Mouse (Mus musculus) heart, embryonic 11.5 days (tissue): ENCODE data around the gene Ihh. TPM values are rescaled to one million over a fixed set of nuclear protein-coding genes. Genes with fewer than 3 reads are reported as not detected.

ENCODE experiments used
- ATAC-seq: fragments of 200-750 bp; cut with Nextera tagmentation; replicated peaks from 2 replicates; pipeline ENCODE4 v1.8.0; 2017; ENCODE audit warnings: moderate library complexity; ENCODE audit not compliant: insufficient number of reproducible peaks, low FRiP score, low TSS enrichment
- H3K27ac ChIP-seq: fragments of 300-500 bp; sonication (generic); 2 replicates; pipeline ENCODE4 v1.5.1; 2014; ENCODE audit warnings: mild to moderate bottlenecking, low read depth, low read length
- H3K27me3 ChIP-seq: fragments of 300-500 bp; sonication (generic); 2 replicates; pipeline ENCODE4 v1.6.1; 2014; ENCODE audit warnings: mild to moderate bottlenecking, low read length, mixed read lengths; ENCODE audit not compliant: control insufficient read depth, insufficient read depth
- H3K36me3 ChIP-seq: fragments of 300-500 bp; sonication (generic); 2 replicates; pipeline ENCODE4 v1.6.1; 2014; ENCODE audit warnings: mild to moderate bottlenecking, low read length, moderate library complexity, mixed read lengths; ENCODE audit not compliant: control insufficient read depth, insufficient read depth
- H3K4me1 ChIP-seq: fragments of 300-500 bp; sonication (generic); 2 replicates; pipeline ENCODE4 v1.6.1; 2014; ENCODE audit warnings: low read length; ENCODE audit not compliant: control insufficient read depth, insufficient read depth
- H3K4me2 ChIP-seq: fragments of 300-500 bp; sonication (generic); 2 replicates; pipeline ENCODE4 v1.6.1; 2014; ENCODE audit warnings: mild to moderate bottlenecking, moderate library complexity
- H3K4me3 ChIP-seq: fragments of 300-500 bp; sonication (generic); 2 replicates; pipeline ENCODE4 v1.5.1; 2014; ENCODE audit warnings: low read depth, low read length
- H3K9ac ChIP-seq: fragments of 300-500 bp; sonication (generic); 2 replicates; pipeline ENCODE4 v1.6.1; 2014; ENCODE audit warnings: mild to moderate bottlenecking, low read depth, low read length, moderate library complexity
- H3K9me3 ChIP-seq: fragments of 300-500 bp; sonication (generic); replicated peaks from 2 replicates; pipeline ENCODE4 v1.6.1; 2016; ENCODE audit warnings: low read length; ENCODE audit not compliant: control insufficient read depth
- WGBS: fragments of 180-500 bp; shearing (Covaris S2); extraction: QIAGEN DNeasy Blood & Tissue Kit; methylation state at CpG from one replicate; pipeline ENCODE4 v1.1.7; 2014; ENCODE audit not compliant: insufficient replicate concordance; 5-methylcytosine and 5-hydroxymethylcytosine counted together
- polyA plus RNA-seq: library from polyadenylated mRNA; unstranded; fragments of >200 nt; fragmentation: Nextera tagmentation; extraction: Ambion mirVana; gene quantifications from 2 replicates; pipeline ENCODE4 v1.2.1, GENCODE M21; 2014

Ihh gene
- polyA plus RNA-seq: 0.16 and 0.17 TPM in 2 replicates

DNA sequence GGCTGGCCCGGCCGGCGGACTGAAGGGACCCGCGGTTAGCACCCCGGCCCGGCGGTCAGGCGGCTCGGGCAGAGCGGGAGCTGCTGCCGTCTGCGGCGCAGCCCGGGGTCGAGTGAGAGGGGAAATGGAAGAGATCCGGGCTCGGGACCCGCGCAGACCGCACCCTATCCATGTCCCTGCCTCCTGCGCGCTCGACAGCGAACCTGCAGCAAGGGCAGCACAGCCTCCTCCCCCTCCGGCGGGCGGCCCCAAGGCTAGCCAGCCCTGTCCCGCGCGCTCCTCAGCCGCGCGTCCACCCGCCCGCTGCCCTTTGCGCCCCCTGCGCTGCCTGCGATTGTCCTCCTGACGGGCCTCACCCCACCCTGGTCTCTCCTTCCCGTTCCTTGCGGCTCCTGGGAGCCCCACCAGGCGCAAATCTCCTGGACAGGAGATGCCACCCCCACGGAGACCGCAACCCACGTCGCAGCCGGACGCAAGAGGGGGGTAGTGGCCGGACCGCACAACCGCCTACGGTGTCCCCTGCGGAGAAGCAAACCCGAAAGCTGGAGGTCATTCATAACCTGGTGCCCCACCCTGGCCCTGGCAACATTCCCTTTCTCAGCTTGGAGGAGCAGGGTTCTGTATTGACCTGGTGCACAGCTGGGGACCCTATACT is at the start of gene Ihh:
Gene Ihh (minus strand): TSS at position 117 of the 655 bp plus-strand sequence.
- H3K4me1 ChIP-seq: peaks cover 15% of the 10 kb centered on the region; the same call in 1 of the 2 replicates
- H3K4me3 ChIP-seq: peak within 1 kb of the TSS; percentile 49
- H3K36me3 ChIP-seq: no peaks in the 10 kb centered on the region
- H3K27ac ChIP-seq: no peak within 1 kb of the TSS
- H3K9me3 ChIP-seq: no peaks in the 10 kb centered on the region
- peaks cover 88% of the 10 kb centered on the region for H3K27me3 ChIP-seq
- H3K9ac ChIP-seq: no peak within 1 kb of the TSS
- ATAC-seq: peak; percentile 19; the same call in 1 of the 2 replicates
- WGBS: 2% methylated on average over 54 of the region's 55 CpGs
- peak within 1 kb of the TSS; percentile 69 for H3K4me2 ChIP-seq

DNA sequence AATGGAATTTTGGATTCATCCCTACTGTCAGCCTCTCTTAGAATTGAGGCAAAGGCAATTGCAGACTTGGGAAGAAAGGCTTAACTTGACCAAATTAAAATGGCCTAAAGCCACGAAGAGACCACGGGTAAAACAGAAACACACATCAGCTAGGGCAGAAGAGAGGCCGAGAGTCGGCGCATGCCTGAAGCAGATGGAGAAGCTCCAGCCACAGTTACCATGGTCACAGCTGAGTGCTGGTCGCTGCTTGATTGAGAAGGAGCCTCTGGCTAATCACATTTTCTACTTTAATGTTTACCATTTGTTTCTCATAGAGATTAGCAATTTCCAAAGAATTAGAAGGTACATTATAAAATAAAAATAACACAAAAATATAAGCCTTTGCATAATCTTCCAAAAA is 49.7 kb upstream of the Ihh start:
- no peak for ATAC-seq
- Histone ChIP-seq H3K4me1 (peaks cover 5% of the 10 kb centered on the region; the same call in 1 of the 2 replicates), H3K9ac (no peak overlapping the region), H3K27me3 (no peaks in the 10 kb centered on the region), H3K27ac (no peak overlapping the region), H3K9me3 (no peaks in the 10 kb centered on the region), H3K4me3 (no peak overlapping the region), H3K36me3 (no peaks in the 10 kb centered on the region), H3K4me2 (no peak overlapping the region)
- WGBS: 61% methylated on average over 6 of the region's 6 CpGs

DNA sequence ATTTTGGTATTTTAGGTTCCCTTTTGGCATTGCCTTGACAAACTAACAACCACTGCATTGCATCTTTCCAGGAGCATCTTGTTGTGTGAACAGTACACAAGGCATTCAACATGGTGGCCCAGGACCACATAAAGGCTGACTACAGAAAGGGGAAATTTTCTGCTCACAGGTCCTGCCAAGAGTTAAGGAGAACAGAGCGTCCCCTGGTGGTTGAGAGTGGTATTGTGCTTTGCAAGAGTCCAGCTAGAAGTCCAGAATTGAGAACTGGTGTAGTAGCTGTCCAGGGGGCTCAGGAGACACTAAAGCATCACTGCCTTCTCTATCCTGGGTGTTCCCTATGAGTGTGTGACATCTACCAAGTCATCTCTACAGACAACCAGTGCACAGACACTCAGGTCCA is 49.0 kb upstream of the Ihh start:
- Histone ChIP-seq H3K9me3 (no peaks in the 10 kb centered on the region), H3K27ac (no peak overlapping the region), H3K4me1 (no peaks in the 10 kb centered on the region), H3K4me2 (no peak overlapping the region), H3K27me3 (no peaks in the 10 kb centered on the region), H3K9ac (no peak overlapping the region), H3K36me3 (no peaks in the 10 kb centered on the region), H3K4me3 (no peak overlapping the region)
- 4% methylated on average over 1 of the region's 1 CpGs for WGBS
- no peak for ATAC-seq

DNA sequence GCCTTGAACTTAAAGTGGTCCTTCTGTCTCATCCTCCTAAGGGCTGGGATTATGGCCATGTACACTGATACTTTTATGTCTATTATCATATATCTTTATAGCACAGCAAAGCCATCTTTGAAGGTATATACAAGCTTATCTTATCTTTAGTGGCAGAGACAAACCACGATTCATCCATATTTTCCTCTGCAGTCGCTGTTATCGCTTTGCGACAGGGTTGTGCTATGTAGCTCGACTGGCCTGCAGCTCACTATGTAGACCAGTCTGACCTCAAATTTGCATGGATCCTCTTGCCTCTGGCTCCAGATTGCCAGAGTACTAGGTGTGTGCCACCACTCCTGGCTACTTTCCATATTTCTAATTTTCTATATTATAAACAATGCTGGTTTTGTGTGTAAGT is 47.7 kb upstream of the Ihh start:
- ATAC-seq: no peak
- Histone ChIP-seq H3K4me3 (no peak overlapping the region), H3K27me3 (no peaks in the 10 kb centered on the region), H3K9ac (no peak overlapping the region), H3K4me1 (no peaks in the 10 kb centered on the region), H3K36me3 (no peaks in the 10 kb centered on the region), H3K27ac (no peak overlapping the region), H3K9me3 (no peaks in the 10 kb centered on the region), H3K4me2 (no peak overlapping the region)
- WGBS: 68% methylated on average over 5 of the region's 5 CpGs

DNA sequence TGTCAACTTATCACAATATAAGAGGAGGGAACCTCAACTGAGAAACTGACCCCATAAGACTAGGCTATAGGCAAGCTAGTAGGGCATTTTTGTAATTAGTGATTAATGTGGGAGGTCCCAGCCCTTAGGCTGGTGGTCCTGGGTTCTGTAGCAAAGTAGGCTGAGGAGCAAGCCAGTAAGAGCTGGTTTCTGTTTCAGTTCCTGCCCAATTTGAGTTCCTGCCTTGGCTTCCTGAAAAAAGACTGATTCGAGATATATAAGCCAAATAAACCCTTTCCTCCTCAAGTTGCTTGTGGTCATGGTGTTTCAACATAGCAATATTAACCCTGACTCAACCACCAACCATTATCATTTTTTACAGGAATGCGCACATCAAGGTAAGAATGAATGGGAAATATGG is 45.8 kb upstream of the Ihh start:
- no peak overlapping the region for H3K9ac ChIP-seq
- H3K4me3 ChIP-seq: no peak overlapping the region
- no peaks in the 10 kb centered on the region for H3K36me3 ChIP-seq
- no peaks in the 10 kb centered on the region for H3K9me3 ChIP-seq
- WGBS: 69% methylated on average over 2 of the region's 2 CpGs
- H3K27me3 ChIP-seq: no peaks in the 10 kb centered on the region
- H3K4me2 ChIP-seq: no peak overlapping the region
- no peak for ATAC-seq
- H3K4me1 ChIP-seq: no peaks in the 10 kb centered on the region
- no peak overlapping the region for H3K27ac ChIP-seq

DNA sequence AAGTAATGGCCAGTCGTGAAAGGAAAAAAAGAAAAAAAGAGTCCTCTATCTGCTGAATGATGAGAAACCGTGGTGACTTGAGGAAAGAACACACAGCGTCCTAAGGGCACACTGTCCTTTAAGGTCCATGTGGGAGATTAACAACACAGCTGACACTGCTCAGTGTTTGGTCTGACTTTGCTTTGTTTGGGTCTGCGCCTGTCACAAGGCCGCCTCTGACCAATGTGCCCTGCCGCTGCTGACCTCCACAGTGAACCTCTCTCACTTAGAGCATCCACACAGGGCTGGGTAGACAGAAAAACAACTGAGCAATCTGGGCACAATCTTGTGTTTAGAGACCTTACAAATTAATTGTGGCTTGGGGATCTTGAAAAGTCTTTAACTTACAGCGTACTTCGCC is 25.5 kb upstream of the Ihh start:
- Histone ChIP-seq H3K9me3 (no peaks in the 10 kb centered on the region), H3K27ac (no peak overlapping the region), H3K4me1 (no peaks in the 10 kb centered on the region), H3K9ac (no peak overlapping the region), H3K36me3 (no peaks in the 10 kb centered on the region), H3K4me3 (no peak overlapping the region), H3K4me2 (no peak overlapping the region), H3K27me3 (no peaks in the 10 kb centered on the region)
- WGBS: 80% methylated on average over 8 of the region's 8 CpGs
- ATAC-seq: no peak

DNA sequence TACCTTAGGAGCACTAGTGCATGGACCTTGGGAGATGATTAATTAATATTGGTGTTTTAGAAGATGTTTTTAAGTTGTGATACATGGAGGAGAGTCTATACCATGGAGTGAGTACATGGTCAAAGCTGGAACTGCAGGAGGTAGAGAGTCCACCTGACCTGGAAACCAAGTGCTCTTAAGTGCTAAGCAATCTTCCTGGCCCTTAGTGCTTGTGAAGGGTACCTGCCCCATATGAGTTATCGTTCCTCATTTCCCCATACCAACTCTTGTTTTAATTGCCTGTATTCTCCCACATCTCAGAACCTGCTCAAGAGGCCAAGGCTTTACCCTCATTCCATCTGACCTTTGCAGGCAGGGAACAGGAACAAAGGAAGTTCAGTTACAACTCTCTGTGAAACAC is 24.5 kb upstream of the Ihh start:
- Histone ChIP-seq H3K4me2 (no peak overlapping the region), H3K9me3 (no peaks in the 10 kb centered on the region), H3K27me3 (no peaks in the 10 kb centered on the region), H3K27ac (no peak overlapping the region), H3K9ac (no peak overlapping the region), H3K4me1 (no peaks in the 10 kb centered on the region), H3K36me3 (no peaks in the 10 kb centered on the region), H3K4me3 (no peak overlapping the region)
- ATAC-seq: no peak
- WGBS: 79% methylated on average over 1 of the region's 1 CpGs

DNA sequence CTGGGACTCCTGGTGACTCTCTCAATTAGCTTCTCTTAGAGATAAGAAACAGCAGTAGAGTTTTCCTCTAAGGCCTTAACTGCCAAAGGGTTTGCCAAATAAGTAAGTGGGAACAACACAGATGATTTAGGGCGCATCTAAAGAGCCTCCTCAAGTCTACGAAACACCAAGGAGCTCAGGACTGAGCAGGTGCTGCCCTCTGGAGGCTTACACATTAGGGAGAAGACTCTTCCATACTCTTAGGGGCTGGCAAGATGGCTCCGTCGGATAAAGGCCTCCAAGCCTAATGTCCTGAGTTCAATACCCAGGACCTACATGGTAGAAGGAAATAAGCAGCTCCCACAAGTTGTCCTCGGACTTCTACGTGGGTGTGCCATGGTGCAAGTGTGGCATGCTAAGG is 22.1 kb upstream of the Ihh start:
- no peak overlapping the region for H3K4me2 ChIP-seq
- ATAC-seq: no peak
- H3K36me3 ChIP-seq: no peaks in the 10 kb centered on the region
- no peak overlapping the region for H3K4me3 ChIP-seq
- no peaks in the 10 kb centered on the region for H3K9me3 ChIP-seq
- no peak overlapping the region for H3K27ac ChIP-seq
- H3K9ac ChIP-seq: no peak overlapping the region
- H3K4me1 ChIP-seq: no peaks in the 10 kb centered on the region
- 70% methylated on average over 6 of the region's 6 CpGs for WGBS
- H3K27me3 ChIP-seq: no peaks in the 10 kb centered on the region

DNA sequence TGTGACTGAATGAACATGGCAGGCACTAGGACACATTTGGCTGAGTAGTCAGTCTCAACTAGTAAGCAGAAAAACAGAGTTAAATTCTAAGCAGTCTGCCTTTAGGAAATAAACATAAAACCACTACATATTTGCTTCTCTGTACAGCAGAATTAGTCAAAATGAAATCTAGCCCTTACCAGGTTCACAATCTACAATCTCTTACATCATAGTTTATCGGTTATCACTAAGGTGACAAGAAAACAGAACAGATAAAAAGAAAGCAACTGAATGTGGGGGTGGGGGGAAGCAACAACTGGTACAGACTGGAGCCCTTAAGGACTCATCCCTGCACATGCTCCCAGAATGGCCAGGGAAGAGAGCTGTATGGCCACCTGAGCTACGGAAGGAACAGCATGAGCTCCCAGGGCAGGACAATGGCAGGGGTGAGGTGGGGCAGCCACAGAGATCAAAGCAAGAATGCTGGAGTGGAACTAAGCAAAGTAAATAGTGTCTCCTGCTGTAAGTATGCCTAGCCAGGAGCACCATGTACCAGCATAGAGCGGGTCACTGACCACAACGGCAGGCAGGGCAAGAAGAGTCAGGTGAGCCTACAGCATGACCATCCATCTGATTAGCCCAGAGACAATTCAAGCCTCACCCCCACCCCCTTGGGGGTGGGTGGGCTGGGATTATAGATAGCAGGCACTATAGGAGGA is 20.0 kb upstream of the Ihh start:
- ATAC-seq: no peak
- no peak overlapping the region for H3K27ac ChIP-seq
- H3K9me3 ChIP-seq: no peaks in the 10 kb centered on the region
- WGBS: 70% methylated on average over 4 of the region's 4 CpGs
- H3K4me3 ChIP-seq: no peak overlapping the region
- H3K27me3 ChIP-seq: no peaks in the 10 kb centered on the region
- H3K9ac ChIP-seq: no peak overlapping the region
- no peaks in the 10 kb centered on the region for H3K36me3 ChIP-seq
- H3K4me1 ChIP-seq: no peaks in the 10 kb centered on the region
- no peak overlapping the region for H3K4me2 ChIP-seq
